Mouse (Mus musculus) G1E (cell line): ENCODE measurements around the gene Trhr2.

Source experiments
- CTCF ChIP-seq: IDR thresholded peaks from 2 replicates; pipeline ENCODE4 v1.5.1; 2012; ENCODE audit warnings: low read depth, low read length, inconsistent platforms, mixed read lengths
- GATA1 ChIP-seq: IDR thresholded peaks from 2 replicates; pipeline ENCODE4 v1.6.1; 2012; ENCODE audit warnings: borderline replicate concordance, low read length, inconsistent platforms, mixed read lengths
- POLR2AphosphoS5 ChIP-seq: IDR thresholded peaks from 2 replicates; pipeline ENCODE4 v1.6.1; 2012; ENCODE audit warnings: low read depth, low read length, inconsistent platforms; ENCODE audit not compliant: insufficient replicate concordance

- TF ChIP-seq GATA1 (no peak), CTCF (no peak), POLR2AphosphoS5 (no peak)
Measured at GRCm38 (mm10) chr8:122336251-122336910, 24.2 kb downstream of the Trhr2 start.
